Mouse (Mus musculus) lung, embryonic 16.5 days (tissue): ENCODE data around the gene Vav3. TPM values are rescaled to one million over a fixed set of nuclear protein-coding genes. Genes with fewer than 3 reads are reported as not detected.

ENCODE experiments used
- ATAC-seq: fragments of 200-750 bp; cut with Nextera tagmentation; 2 replicates; pipeline ENCODE4 v1.8.0; 2017; ENCODE audit warnings: low read depth, mild to moderate bottlenecking, moderate library complexity
- H3K27ac ChIP-seq: fragments of 300-500 bp; sonication (generic); 2 replicates; pipeline ENCODE4 v1.5.1; 2014; ENCODE audit warnings: mild to moderate bottlenecking, control low read depth, low read length
- H3K27me3 ChIP-seq: fragments of 300-500 bp; sonication (generic); 2 replicates; pipeline ENCODE4 v1.6.1; 2014; ENCODE audit warnings: low read depth, low read length, mixed read lengths; ENCODE audit not compliant: control insufficient read depth, insufficient read depth
- H3K36me3 ChIP-seq: fragments of 300-500 bp; sonication (generic); 2 replicates; pipeline ENCODE4 v1.6.1; 2014; ENCODE audit warnings: low read length; ENCODE audit not compliant: control insufficient read depth, insufficient read depth
- H3K4me1 ChIP-seq: fragments of 300-500 bp; sonication (generic); replicated peaks from 2 replicates; pipeline ENCODE4 v1.6.1; 2014; ENCODE audit warnings: low read length, mixed read lengths; ENCODE audit not compliant: control insufficient read depth, insufficient read depth
- H3K4me2 ChIP-seq: fragments of 300-500 bp; sonication (generic); 2 replicates; pipeline ENCODE4 v1.6.1; 2014; ENCODE audit warnings: low read depth, low read length, control low read depth
- H3K4me3 ChIP-seq: fragments of 300-500 bp; sonication (generic); 2 replicates; pipeline ENCODE4 v1.5.1; 2014; ENCODE audit warnings: mild to moderate bottlenecking, low read length, control low read depth
- H3K9ac ChIP-seq: fragments of 300-500 bp; sonication (generic); 2 replicates; pipeline ENCODE4 v1.6.1; 2014; ENCODE audit warnings: low read length, control low read depth
- H3K9me3 ChIP-seq: fragments of 300-500 bp; sonication (generic); 2 replicates; pipeline ENCODE4 v1.6.1; 2016; ENCODE audit warnings: low read length; ENCODE audit not compliant: control insufficient read depth
- WGBS: fragments of 180-500 bp; shearing (Covaris S2); extraction: QIAGEN DNeasy Blood & Tissue Kit; methylation state at CpG from one replicate; pipeline ENCODE4 v1.1.7; 2014; 5-methylcytosine and 5-hydroxymethylcytosine counted together
- polyA plus RNA-seq: library from polyadenylated mRNA; unstranded; fragments of >200 nt; fragmentation: Nextera tagmentation; extraction: Ambion mirVana; gene quantifications from 2 replicates; pipeline ENCODE4 v1.2.1, GENCODE M21; 2015

The Vav3 gene
- polyA plus RNA-seq, 1 experiment from 2014 or later, result 6.3 TPM

DNA sequence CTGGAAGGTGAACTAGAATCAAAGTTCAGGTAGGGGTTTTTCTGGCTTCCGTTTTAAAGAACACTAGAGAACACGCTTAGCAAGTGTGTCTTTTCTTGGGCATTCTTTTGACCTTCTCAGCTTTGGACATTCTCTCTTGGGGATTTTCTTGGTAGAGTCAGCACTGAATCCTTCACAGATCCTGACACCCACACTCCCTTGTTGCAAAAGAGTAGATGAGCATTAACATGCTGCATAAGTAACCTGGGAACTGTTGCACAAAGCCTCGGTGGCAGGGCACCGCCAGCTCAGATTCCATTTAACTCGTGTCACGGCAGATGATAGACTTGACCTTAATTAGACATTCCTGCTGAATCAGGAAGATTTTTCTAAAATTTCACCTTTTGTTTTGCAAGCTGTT, 252.5 kb downstream of the Vav3 start:
- no peaks in the 10 kb centered on the region for H3K27me3 ChIP-seq
- no peaks in the 10 kb centered on the region for H3K4me1 ChIP-seq
- 78% methylated on average over 6 of the region's 6 CpGs for WGBS
- no peak overlapping the region for H3K4me2 ChIP-seq
- H3K9ac ChIP-seq, result no peak overlapping the region
- no peak overlapping the region for H3K27ac ChIP-seq
- H3K9me3 ChIP-seq, result no peaks in the 10 kb centered on the region
- no peak overlapping the region for H3K4me3 ChIP-seq
- ATAC-seq, result no peak
- H3K36me3 ChIP-seq, result no peaks in the 10 kb centered on the region

DNA sequence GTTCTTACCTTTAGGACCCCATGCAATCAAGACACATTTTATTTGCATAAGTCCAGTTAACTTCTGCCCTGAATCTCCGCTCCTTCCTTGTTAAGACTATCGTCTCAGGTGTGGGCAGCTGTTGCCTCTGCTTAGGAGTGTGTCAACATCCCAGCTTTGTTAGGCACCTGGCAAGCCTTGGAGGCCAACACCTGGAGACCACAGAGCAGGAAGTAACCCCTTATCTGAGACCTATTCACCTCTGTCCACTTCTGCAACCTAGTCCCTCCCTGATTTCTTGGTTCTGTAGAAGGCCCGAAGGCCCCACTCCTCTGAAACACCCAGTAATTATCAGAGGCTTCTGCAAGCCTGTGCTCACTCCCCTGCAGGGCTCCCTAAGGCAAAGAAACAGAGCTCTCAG, 255.6 kb downstream of the Vav3 start:
- WGBS, result 67% methylated on average over 3 of the region's 3 CpGs
- H3K27me3 ChIP-seq, result no peaks in the 10 kb centered on the region
- no peaks in the 10 kb centered on the region for H3K36me3 ChIP-seq
- H3K4me1 ChIP-seq, result no peaks in the 10 kb centered on the region
- no peak overlapping the region for H3K27ac ChIP-seq
- H3K4me3 ChIP-seq, result no peak overlapping the region
- no peak for ATAC-seq
- H3K9me3 ChIP-seq, result no peaks in the 10 kb centered on the region
- H3K9ac ChIP-seq, result no peak overlapping the region
- no peak overlapping the region for H3K4me2 ChIP-seq

DNA sequence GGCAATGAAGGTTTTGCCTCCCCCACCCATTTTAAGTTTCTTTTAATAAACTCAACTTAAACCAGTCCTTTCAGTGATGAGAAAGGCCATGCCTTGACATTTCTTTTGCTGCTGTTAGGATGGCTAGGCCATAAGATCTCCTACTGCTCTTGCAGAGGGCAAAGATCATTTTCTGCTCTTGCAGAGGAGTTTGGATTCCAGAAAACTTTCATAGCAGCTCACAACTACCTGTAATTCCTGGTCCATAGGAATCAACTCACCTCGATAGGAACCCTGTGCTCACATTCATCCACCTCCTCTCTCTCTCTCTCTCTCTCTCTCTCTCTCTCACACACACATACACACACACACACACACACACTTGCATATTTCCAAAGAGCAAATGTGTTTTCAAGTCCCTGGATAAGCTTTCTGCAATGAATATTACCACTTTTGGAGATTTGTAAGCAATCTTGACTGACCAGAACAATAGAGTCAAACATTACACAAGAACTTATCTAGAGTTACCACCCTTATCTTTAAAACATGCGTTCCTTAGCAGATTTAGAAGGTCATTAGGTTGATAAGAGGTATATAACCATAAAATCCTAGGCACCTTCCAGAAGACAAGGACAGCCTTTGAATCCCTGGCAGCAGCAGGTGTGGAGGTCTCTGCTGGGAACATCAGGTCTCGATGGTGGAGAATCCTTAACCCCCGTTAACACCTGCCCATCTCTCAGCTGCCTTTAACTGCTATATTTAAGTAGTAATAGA, 260.4 kb downstream of the Vav3 start:
- Histone ChIP-seq H3K4me3 (no peak overlapping the region), H3K4me1 (no peaks in the 10 kb centered on the region), H3K27ac (no peak overlapping the region), H3K36me3 (no peaks in the 10 kb centered on the region), H3K9me3 (no peaks in the 10 kb centered on the region), H3K27me3 (no peaks in the 10 kb centered on the region), H3K4me2 (no peak overlapping the region), H3K9ac (no peak overlapping the region)
- 56% methylated on average over 4 of the region's 4 CpGs for WGBS
- ATAC-seq, result no peak

DNA sequence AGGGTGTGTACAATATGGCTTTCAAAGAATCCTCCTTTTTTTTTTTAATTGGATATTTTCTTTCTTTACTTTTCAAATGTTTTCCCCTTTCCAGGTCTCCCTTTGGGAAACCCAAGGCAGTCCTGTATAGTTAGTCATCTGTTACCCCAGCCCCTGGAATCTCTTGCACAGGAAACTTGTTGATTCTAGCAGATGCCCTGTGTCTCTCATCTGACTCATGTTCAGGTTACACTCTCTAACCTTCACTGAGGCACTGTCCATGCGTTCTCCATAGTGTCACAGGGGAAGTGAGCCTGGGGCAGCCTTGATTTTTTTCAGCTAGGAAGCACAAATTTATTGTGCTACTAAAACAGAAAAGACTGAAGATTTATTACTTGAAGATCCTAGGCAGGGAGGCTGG, 262.3 kb downstream of the Vav3 start:
- no peaks in the 10 kb centered on the region for H3K4me1 ChIP-seq
- H3K36me3 ChIP-seq, result no peaks in the 10 kb centered on the region
- no peak overlapping the region for H3K4me3 ChIP-seq
- H3K27me3 ChIP-seq, result no peaks in the 10 kb centered on the region
- H3K27ac ChIP-seq, result no peak overlapping the region
- no peak overlapping the region for H3K9ac ChIP-seq
- H3K4me2 ChIP-seq, result no peak overlapping the region
- 51% methylated on average over 1 of the region's 1 CpGs for WGBS
- H3K9me3 ChIP-seq, result no peaks in the 10 kb centered on the region
- ATAC-seq, result no peak

DNA sequence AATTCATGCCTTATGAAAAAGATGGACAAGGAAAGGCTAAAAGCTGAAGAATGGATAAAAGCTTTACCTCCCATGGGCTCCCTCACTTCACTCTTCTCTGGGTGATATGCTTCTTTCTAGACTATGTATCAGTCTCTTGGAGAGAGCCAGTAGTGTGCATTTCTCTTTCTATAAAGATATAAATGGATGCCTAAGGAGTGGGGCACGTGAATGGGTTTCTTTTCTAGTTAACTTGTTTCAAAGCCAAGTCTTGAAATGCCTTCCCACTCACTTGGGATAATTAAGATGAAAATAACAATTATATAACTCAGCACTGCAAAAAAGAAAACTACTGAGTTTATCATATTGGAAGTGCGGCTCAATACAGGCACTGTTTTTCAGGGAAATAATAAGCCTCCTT, 265.7 kb downstream of the Vav3 start:
- no peak for ATAC-seq
- no peaks in the 10 kb centered on the region for H3K9me3 ChIP-seq
- no peak overlapping the region for H3K4me2 ChIP-seq
- H3K27ac ChIP-seq, result no peak overlapping the region
- H3K27me3 ChIP-seq, result no peaks in the 10 kb centered on the region
- H3K36me3 ChIP-seq, result no peaks in the 10 kb centered on the region
- H3K4me3 ChIP-seq, result no peak overlapping the region
- H3K9ac ChIP-seq, result no peak overlapping the region
- H3K4me1 ChIP-seq, result no peaks in the 10 kb centered on the region
- 83% methylated on average over 2 of the region's 2 CpGs for WGBS

DNA sequence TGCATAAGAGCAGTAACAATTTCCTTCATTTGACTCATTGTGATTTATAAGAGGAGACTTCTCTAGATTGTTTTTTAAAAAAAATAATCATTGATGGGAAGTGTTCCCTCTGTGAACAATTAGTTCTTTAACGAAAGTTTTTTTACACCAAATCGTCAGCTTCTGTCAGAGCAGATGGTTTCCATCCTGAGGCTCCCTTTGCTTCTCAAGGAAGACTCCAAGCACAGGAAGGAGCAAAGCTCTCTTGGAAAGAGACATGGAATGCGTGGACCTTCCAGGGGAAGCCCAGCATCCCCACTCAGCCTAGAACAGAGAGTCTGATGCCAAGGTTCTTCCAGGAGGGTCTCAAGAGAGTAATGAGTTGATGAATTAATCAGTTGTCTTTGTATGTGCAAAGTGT, 281.3 kb downstream of the Vav3 start:
- no peak overlapping the region for H3K9ac ChIP-seq
- peaks cover 4% of the 10 kb centered on the region for H3K4me1 ChIP-seq
- H3K4me3 ChIP-seq, result no peak overlapping the region
- H3K4me2 ChIP-seq, result no peak overlapping the region
- no peaks in the 10 kb centered on the region for H3K36me3 ChIP-seq
- no peak overlapping the region for H3K27ac ChIP-seq
- no peaks in the 10 kb centered on the region for H3K9me3 ChIP-seq
- 35% methylated on average over 3 of the region's 3 CpGs for WGBS
- H3K27me3 ChIP-seq, result no peaks in the 10 kb centered on the region
- ATAC-seq, result peak; percentile 77

DNA sequence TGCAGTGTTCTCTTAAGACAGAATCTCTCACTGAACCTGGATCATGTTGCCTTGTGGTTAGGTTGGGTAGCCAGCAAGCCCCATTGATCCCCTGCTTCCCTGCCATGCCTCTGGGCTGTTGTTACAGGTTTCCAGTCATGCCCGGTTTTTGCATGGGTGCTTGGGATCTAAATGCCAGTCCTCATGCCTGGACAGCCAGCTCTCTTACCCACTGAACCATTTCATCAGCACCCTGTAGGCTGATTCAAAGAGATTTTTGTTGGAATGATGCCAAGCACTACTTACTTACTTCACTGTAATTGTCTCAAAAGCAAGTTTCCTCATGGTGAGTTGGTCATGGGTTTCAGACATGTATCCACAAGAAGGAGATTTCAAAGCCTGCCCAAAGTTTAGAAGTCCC, 281.9 kb downstream of the Vav3 start:
- 56% methylated on average over 1 of the region's 1 CpGs for WGBS
- Histone ChIP-seq H3K9me3 (no peaks in the 10 kb centered on the region), H3K4me3 (no peak overlapping the region), H3K27ac (no peak overlapping the region), H3K36me3 (no peaks in the 10 kb centered on the region), H3K9ac (no peak overlapping the region), H3K4me2 (no peak overlapping the region), H3K27me3 (no peaks in the 10 kb centered on the region), H3K4me1 (peaks cover 4% of the 10 kb centered on the region)
- peak; percentile 36; the same call in 1 of the 2 replicates for ATAC-seq

DNA sequence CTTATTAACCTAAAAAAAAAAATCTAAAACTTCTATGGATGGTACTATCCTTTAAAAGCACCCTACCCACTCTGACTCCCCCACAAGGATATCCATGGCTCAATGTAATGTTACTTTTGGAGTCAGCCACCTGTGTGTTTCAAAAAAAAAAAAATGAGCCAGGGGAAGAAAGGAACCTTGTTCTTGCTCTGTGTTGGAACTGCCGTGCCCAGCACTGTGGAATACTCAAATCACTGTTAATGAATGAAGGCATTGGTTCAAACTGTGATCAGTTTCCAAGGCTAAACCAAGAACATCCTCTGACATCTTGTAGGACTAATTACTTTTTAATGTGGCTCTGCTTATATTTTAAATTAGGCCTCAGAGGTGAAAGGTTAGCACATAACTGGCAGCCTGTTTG, 282.4 kb downstream of the Vav3 start:
- no peak for ATAC-seq
- Histone ChIP-seq H3K4me2 (no peak overlapping the region), H3K4me3 (no peak overlapping the region), H3K4me1 (peaks cover 4% of the 10 kb centered on the region), H3K9ac (no peak overlapping the region), H3K36me3 (no peaks in the 10 kb centered on the region), H3K27ac (no peak overlapping the region), H3K9me3 (no peaks in the 10 kb centered on the region), H3K27me3 (no peaks in the 10 kb centered on the region)
- 67% methylated on average over 1 of the region's 1 CpGs for WGBS

DNA sequence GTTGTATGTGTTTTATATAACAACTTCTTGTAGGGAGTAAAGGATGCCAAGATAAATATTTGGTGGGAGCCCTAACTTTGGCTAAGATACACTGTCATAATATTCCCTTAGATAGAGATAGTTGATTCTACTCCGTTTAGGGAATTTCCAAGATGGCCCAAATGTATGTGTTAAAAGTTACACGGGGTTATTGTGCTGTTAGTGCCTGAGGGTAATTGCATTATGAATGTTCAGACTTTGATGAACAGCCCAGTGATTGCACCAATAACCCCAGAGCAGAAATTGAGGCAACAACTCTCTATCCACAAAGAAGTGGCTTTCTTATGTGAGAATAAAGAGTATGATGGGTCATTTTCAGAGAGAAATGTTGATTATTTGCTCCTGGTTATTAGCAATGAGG, 283.3 kb downstream of the Vav3 start:
- Histone ChIP-seq H3K9me3 (no peaks in the 10 kb centered on the region), H3K27ac (no peak overlapping the region), H3K27me3 (no peaks in the 10 kb centered on the region), H3K4me1 (peaks cover 4% of the 10 kb centered on the region), H3K9ac (no peak overlapping the region), H3K4me3 (no peak overlapping the region), H3K36me3 (no peaks in the 10 kb centered on the region), H3K4me2 (no peak overlapping the region)
- 45% methylated on average over 2 of the region's 2 CpGs for WGBS
- no peak for ATAC-seq

DNA sequence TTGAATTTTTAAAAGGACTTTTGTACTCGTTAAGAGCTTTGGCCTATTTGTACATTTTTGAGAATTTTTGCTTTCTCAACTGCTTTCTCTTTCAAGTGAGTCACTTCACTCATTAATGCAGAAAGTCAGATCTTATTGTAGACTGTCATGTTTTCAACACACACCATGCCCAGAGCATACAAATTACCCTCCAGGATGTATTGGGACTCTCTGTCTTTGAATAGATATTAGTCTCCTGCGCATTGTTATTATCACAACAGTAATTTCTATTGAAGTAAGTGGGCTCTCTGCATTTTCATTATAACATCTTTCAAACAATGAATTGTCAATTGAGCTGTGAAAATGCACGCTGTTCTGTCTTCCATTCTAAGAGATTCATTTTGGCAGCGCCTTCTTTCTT, 295.6 kb downstream of the Vav3 start:
- 91% methylated on average over 4 of the region's 4 CpGs for WGBS
- Histone ChIP-seq H3K4me3 (no peak overlapping the region), H3K27ac (no peak overlapping the region), H3K36me3 (no peaks in the 10 kb centered on the region), H3K9ac (no peak overlapping the region), H3K9me3 (no peaks in the 10 kb centered on the region), H3K27me3 (no peaks in the 10 kb centered on the region), H3K4me1 (0 out of 2 replicates have a peak, but pooled peaks cover 5% of the 10 kb centered on the region), H3K4me2 (no peak overlapping the region)
- no peak for ATAC-seq
